Mouse (Mus musculus): ENCODE measurements around the gene Kcnt2. TPM values are rescaled to one million over a fixed set of nuclear protein-coding genes. Genes with fewer than 3 reads are reported as not detected.

The Kcnt2 gene
- polyA plus RNA-seq, 1 experiment, result 2.3 TPM

- no peaks in the 10 kb centered on the region for H3K9me3 ChIP-seq (replicated peaks; ENCODE audit: control insufficient read depth, insufficient read depth, low read length, poor library complexity, severe bottlenecking)
- no peak overlapping the region for H3K4me3 ChIP-seq (ENCODE audit: low read depth, low read length)
- no peaks in the 10 kb centered on the region for H3K27me3 ChIP-seq (ENCODE audit: control insufficient read depth, insufficient read depth, low read length, poor library complexity, severe bottlenecking)
- no peaks in the 10 kb centered on the region for H3K36me3 ChIP-seq (ENCODE audit: control insufficient read depth, insufficient read depth, low read length, poor library complexity, severe bottlenecking)
- TF ChIP-seq POLR2A (IDR thresholded peaks at IDR 0.05; ENCODE audit: insufficient read depth, low read length) (no peak), CTCF (IDR thresholded peaks at IDR 0.05; ENCODE audit: low read depth, low read length) (no peak), EP300 (IDR thresholded peaks at IDR 0.05; ENCODE audit: insufficient read depth, low read depth, low read length) (no peak)
- no peak overlapping the region for H3K9ac ChIP-seq (ENCODE audit: low read depth, poor library complexity, severe bottlenecking)
- H3K4me1 ChIP-seq (ENCODE audit: control insufficient read depth, insufficient read depth, low read length), result no peaks in the 10 kb centered on the region
- H3K27ac ChIP-seq (ENCODE audit: insufficient read depth, low read length), result no peak overlapping the region
Measured at GRCm38 (mm10) chr1:140443904-140444303, 197.9 kb downstream of the Kcnt2 start.

- no peaks in the 10 kb centered on the region for H3K4me1 ChIP-seq (ENCODE audit: control insufficient read depth, insufficient read depth, low read length)
- H3K27ac ChIP-seq (ENCODE audit: insufficient read depth, low read length), result no peak overlapping the region
- TF ChIP-seq EP300 (IDR thresholded peaks at IDR 0.05; ENCODE audit: insufficient read depth, low read depth, low read length) (no peak), CTCF (IDR thresholded peaks at IDR 0.05; ENCODE audit: low read depth, low read length) (no peak)
- no peaks in the 10 kb centered on the region for H3K9me3 ChIP-seq (replicated peaks; ENCODE audit: control insufficient read depth, insufficient read depth, low read length, poor library complexity, severe bottlenecking)
- H3K9ac ChIP-seq (ENCODE audit: low read depth, poor library complexity, severe bottlenecking), result no peak overlapping the region
- no peak overlapping the region for H3K4me3 ChIP-seq (ENCODE audit: low read depth, low read length)
- no peaks in the 10 kb centered on the region for H3K27me3 ChIP-seq (ENCODE audit: control insufficient read depth, insufficient read depth, low read length, poor library complexity, severe bottlenecking)
- H3K36me3 ChIP-seq (ENCODE audit: control insufficient read depth, insufficient read depth, low read length, poor library complexity, severe bottlenecking), result no peaks in the 10 kb centered on the region
Measured at GRCm38 (mm10) chr1:140444394-140444793, 198.4 kb downstream of the Kcnt2 start.

- Histone ChIP-seq H3K9ac (ENCODE audit: low read depth, poor library complexity, severe bottlenecking) (no peak overlapping the region), H3K4me3 (ENCODE audit: low read depth, low read length) (no peak overlapping the region), H3K9me3 (replicated peaks; ENCODE audit: control insufficient read depth, insufficient read depth, low read length, poor library complexity, severe bottlenecking) (no peaks in the 10 kb centered on the region), H3K36me3 (ENCODE audit: control insufficient read depth, insufficient read depth, low read length, poor library complexity, severe bottlenecking) (no peaks in the 10 kb centered on the region), H3K27ac (ENCODE audit: insufficient read depth, low read length) (no peak overlapping the region), H3K4me1 (ENCODE audit: control insufficient read depth, insufficient read depth, low read length) (peaks cover 6% of the 10 kb centered on the region), H3K27me3 (ENCODE audit: control insufficient read depth, insufficient read depth, low read length, poor library complexity, severe bottlenecking) (no peaks in the 10 kb centered on the region)
- TF ChIP-seq CTCF (IDR thresholded peaks at IDR 0.05; ENCODE audit: low read depth, low read length), result no peak
- no peak for TF ChIP-seq EP300 (IDR thresholded peaks at IDR 0.05; ENCODE audit: insufficient read depth, low read depth, low read length)
- no peak for TF ChIP-seq POLR2A (IDR thresholded peaks at IDR 0.05; ENCODE audit: insufficient read depth, low read length)
Measured at GRCm38 (mm10) chr1:140451461-140451860, 205.5 kb downstream of the Kcnt2 start.

- TF ChIP-seq POLR2A (IDR thresholded peaks at IDR 0.05; ENCODE audit: insufficient read depth, low read length) (no peak), CTCF (IDR thresholded peaks at IDR 0.05; ENCODE audit: low read depth, low read length) (no peak), EP300 (IDR thresholded peaks at IDR 0.05; ENCODE audit: insufficient read depth, low read depth, low read length) (no peak)
Measured at GRCm38 (mm10) chr1:140451924-140452323, 206.0 kb downstream of the Kcnt2 start.

GRCm38 (mm10) chr1:140455903-140456302 is 209.9 kb downstream of the Kcnt2 start:
- Histone ChIP-seq H3K4me3 (ENCODE audit: low read depth, low read length) (no peak overlapping the region), H3K4me1 (ENCODE audit: control insufficient read depth, insufficient read depth, low read length) (peaks cover 6% of the 10 kb centered on the region), H3K27me3 (ENCODE audit: control insufficient read depth, insufficient read depth, low read length, poor library complexity, severe bottlenecking) (no peaks in the 10 kb centered on the region), H3K36me3 (ENCODE audit: control insufficient read depth, insufficient read depth, low read length, poor library complexity, severe bottlenecking) (no peaks in the 10 kb centered on the region), H3K9ac (ENCODE audit: low read depth, poor library complexity, severe bottlenecking) (no peak overlapping the region), H3K27ac (ENCODE audit: insufficient read depth, low read length) (no peak overlapping the region), H3K9me3 (replicated peaks; ENCODE audit: control insufficient read depth, insufficient read depth, low read length, poor library complexity, severe bottlenecking) (no peaks in the 10 kb centered on the region)
- no peak for TF ChIP-seq CTCF (IDR thresholded peaks at IDR 0.05; ENCODE audit: low read depth, low read length)
- TF ChIP-seq EP300 (IDR thresholded peaks at IDR 0.05; ENCODE audit: insufficient read depth, low read depth, low read length), result no peak
- no peak for TF ChIP-seq POLR2A (IDR thresholded peaks at IDR 0.05; ENCODE audit: insufficient read depth, low read length)

More at GRCm38 (mm10) chr1:140451924-140452323, 206.0 kb downstream of the Kcnt2 start:
- H3K9ac ChIP-seq (ENCODE audit: low read depth, poor library complexity, severe bottlenecking), result no peak overlapping the region
- H3K4me3 ChIP-seq (ENCODE audit: low read depth, low read length), result no peak overlapping the region
- H3K9me3 ChIP-seq (replicated peaks; ENCODE audit: control insufficient read depth, insufficient read depth, low read length, poor library complexity, severe bottlenecking), result no peaks in the 10 kb centered on the region
- no peaks in the 10 kb centered on the region for H3K27me3 ChIP-seq (ENCODE audit: control insufficient read depth, insufficient read depth, low read length, poor library complexity, severe bottlenecking)
- H3K36me3 ChIP-seq (ENCODE audit: control insufficient read depth, insufficient read depth, low read length, poor library complexity, severe bottlenecking), result no peaks in the 10 kb centered on the region
- H3K4me1 ChIP-seq (ENCODE audit: control insufficient read depth, insufficient read depth, low read length), result peaks cover 6% of the 10 kb centered on the region
- no peak overlapping the region for H3K27ac ChIP-seq (ENCODE audit: insufficient read depth, low read length)

- TF ChIP-seq POLR2A (IDR thresholded peaks at IDR 0.05; ENCODE audit: insufficient read depth, low read length) (no peak), EP300 (IDR thresholded peaks at IDR 0.05; ENCODE audit: insufficient read depth, low read depth, low read length) (no peak), CTCF (IDR thresholded peaks at IDR 0.05; ENCODE audit: low read depth, low read length) (no peak)
- no peak overlapping the region for H3K27ac ChIP-seq (ENCODE audit: insufficient read depth, low read length)
- peaks cover 6% of the 10 kb centered on the region for H3K4me1 ChIP-seq (ENCODE audit: control insufficient read depth, insufficient read depth, low read length)
- no peaks in the 10 kb centered on the region for H3K9me3 ChIP-seq (replicated peaks; ENCODE audit: control insufficient read depth, insufficient read depth, low read length, poor library complexity, severe bottlenecking)
- no peaks in the 10 kb centered on the region for H3K27me3 ChIP-seq (ENCODE audit: control insufficient read depth, insufficient read depth, low read length, poor library complexity, severe bottlenecking)
- H3K9ac ChIP-seq (ENCODE audit: low read depth, poor library complexity, severe bottlenecking), result no peak overlapping the region
- H3K36me3 ChIP-seq (ENCODE audit: control insufficient read depth, insufficient read depth, low read length, poor library complexity, severe bottlenecking), result no peaks in the 10 kb centered on the region
- no peak overlapping the region for H3K4me3 ChIP-seq (ENCODE audit: low read depth, low read length)
Measured at GRCm38 (mm10) chr1:140456873-140457272, 210.9 kb downstream of the Kcnt2 start.
